Mouse (Mus musculus): ENCODE measurements around the gene Igsf6. TPM values are rescaled to one million over a fixed set of nuclear protein-coding genes. Genes with fewer than 3 reads are reported as not detected.

Igsf6 gene
- 1 to 10 TPM in 1 of 2 experiments, under 1 TPM in 1; 0.98 to 1.5 TPM for total RNA-seq (2021)
- polyA plus RNA-seq (2012; rRNA removed) = 0.76 TPM in 2 replicates
- long read RNA-seq, partial matches to known transcripts = 0 of 3 reads
- long read RNA-seq, other reads (novel, unspliced or antisense) = 0 of 3 reads

GRCm38 (mm10) chr7:121074281-121074680, at the start of gene Igsf6:
Gene Igsf6, minus strand, starts transcription at chr7:121074572.
- Histone ChIP-seq H3K79me2 (replicated peaks; ENCODE audit: control insufficient read depth, insufficient read depth, low read length) (0 out of 2 replicates have a peak, but pooled peaks cover 1% of the 10 kb centered on the region), H3K4me3 (no peak within 1 kb of the TSS; the same call in 1 of the 2 replicates), H3K9ac (ENCODE audit: low read depth, low read length) (peak within 1 kb of the TSS; percentile 34; the same call in 1 of the 2 replicates), H3K27me3 (ENCODE audit: control insufficient read depth, insufficient read depth, low read length) (no peaks in the 10 kb centered on the region), H3K27ac (peak within 1 kb of the TSS; percentile 78), H3K36me3 (ENCODE audit: control insufficient read depth, insufficient read depth, low read length) (peaks cover 11% of the 10 kb centered on the region), H3K4me1 (ENCODE audit: control insufficient read depth, insufficient read depth, low read length) (peaks cover 24% of the 10 kb centered on the region)
- intact Hi-C loops (cut with DNase I) = loop anchor here (5.0 to 10.0 kb wide), 3 partner anchors 37 to 571 kb away; partner anchors contain the start of genes Cdr2 and Mfsd13b
- TF ChIP-seq POLR2A (IDR thresholded peaks at IDR 0.05; ENCODE audit: insufficient read depth, low read depth, low read length) = no peak
- no peak for TF ChIP-seq EP300 (IDR thresholded peaks at IDR 0.05; ENCODE audit: insufficient read depth, low read depth, low read length)
- TF ChIP-seq CTCF (IDR thresholded peaks at IDR 0.05) = no peak
- WGBS = 27% methylated on average over 11 of the region's 11 CpGs
- DNase-seq = peak; percentile 52 to 58

- H3K4me1 ChIP-seq (ENCODE audit: control insufficient read depth, insufficient read depth, low read length) = peaks cover 2% of the 10 kb centered on the region
- peak; percentile 80 to 86 for DNase-seq
- intact Hi-C loops (cut with DNase I) = loop anchor here (1.0 to 2.0 kb wide), 3 partner anchors 42 to 277 kb away; partner anchors contain the start of gene Eef2k
- H3K27ac ChIP-seq = no peak overlapping the region
- H3K79me2 ChIP-seq (replicated peaks; ENCODE audit: control insufficient read depth, insufficient read depth, low read length) = no peaks in the 10 kb centered on the region
- no peak overlapping the region for H3K9ac ChIP-seq (ENCODE audit: low read depth, low read length)
- TF ChIP-seq CTCF (IDR thresholded peaks at IDR 0.05) (peak; percentile 95), POLR2A (IDR thresholded peaks at IDR 0.05; ENCODE audit: insufficient read depth, low read depth, low read length) (no peak), EP300 (IDR thresholded peaks at IDR 0.05; ENCODE audit: insufficient read depth, low read depth, low read length) (peak; percentile 91)
- H3K36me3 ChIP-seq (ENCODE audit: control insufficient read depth, insufficient read depth, low read length) = no peaks in the 10 kb centered on the region
- H3K27me3 ChIP-seq (ENCODE audit: control insufficient read depth, insufficient read depth, low read length) = no peaks in the 10 kb centered on the region
- WGBS = 11% methylated on average over 10 of the region's 10 CpGs
- no peak overlapping the region for H3K4me3 ChIP-seq
Measured at GRCm38 (mm10) chr7:121120143-121120818, 45.9 kb upstream of the Igsf6 start.

GRCm38 (mm10) chr7:121111762-121112161, 37.4 kb upstream of the Igsf6 start:
- Histone ChIP-seq H3K27me3 (ENCODE audit: control insufficient read depth, insufficient read depth, low read length) (no peaks in the 10 kb centered on the region), H3K9ac (ENCODE audit: low read depth, low read length) (no peak overlapping the region), H3K36me3 (ENCODE audit: control insufficient read depth, insufficient read depth, low read length) (peaks cover 6% of the 10 kb centered on the region), H3K4me3 (no peak overlapping the region), H3K79me2 (replicated peaks; ENCODE audit: control insufficient read depth, insufficient read depth, low read length) (no peaks in the 10 kb centered on the region), H3K27ac (peak overlapping the region; percentile 48), H3K4me1 (ENCODE audit: control insufficient read depth, insufficient read depth, low read length) (peaks cover 6% of the 10 kb centered on the region)
- TF ChIP-seq EP300 (IDR thresholded peaks at IDR 0.05; ENCODE audit: insufficient read depth, low read depth, low read length) = no peak
- TF ChIP-seq POLR2A (IDR thresholded peaks at IDR 0.05; ENCODE audit: insufficient read depth, low read depth, low read length) = no peak
- WGBS = 48% methylated on average over 3 of the region's 3 CpGs
- DNase-seq = no peak
- intact Hi-C loops (cut with DNase I) = no loop called here

GRCm38 (mm10) chr7:121111321-121111720, 36.9 kb upstream of the Igsf6 start:
- intact Hi-C loops (cut with DNase I) = no loop called here
- H3K27me3 ChIP-seq (ENCODE audit: control insufficient read depth, insufficient read depth, low read length) = no peaks in the 10 kb centered on the region
- H3K4me3 ChIP-seq = no peak overlapping the region
- no peaks in the 10 kb centered on the region for H3K79me2 ChIP-seq (replicated peaks; ENCODE audit: control insufficient read depth, insufficient read depth, low read length)
- peak overlapping the region; percentile 48 for H3K27ac ChIP-seq
- DNase-seq = no peak
- peaks cover 6% of the 10 kb centered on the region for H3K36me3 ChIP-seq (ENCODE audit: control insufficient read depth, insufficient read depth, low read length)
- no peak overlapping the region for H3K9ac ChIP-seq (ENCODE audit: low read depth, low read length)
- peaks cover 6% of the 10 kb centered on the region for H3K4me1 ChIP-seq (ENCODE audit: control insufficient read depth, insufficient read depth, low read length)
- WGBS = 4% methylated on average over 3 of the region's 3 CpGs
- TF ChIP-seq CTCF (IDR thresholded peaks at IDR 0.05) = no peak
- no peak for TF ChIP-seq POLR2A (IDR thresholded peaks at IDR 0.05; ENCODE audit: insufficient read depth, low read depth, low read length)
- TF ChIP-seq EP300 (IDR thresholded peaks at IDR 0.05; ENCODE audit: insufficient read depth, low read depth, low read length) = no peak

GRCm38 (mm10) chr7:121107851-121108250, 33.5 kb upstream of the Igsf6 start:
- intact Hi-C loops (cut with DNase I) = no loop called here
- no peak overlapping the region for H3K9ac ChIP-seq (ENCODE audit: low read depth, low read length)
- H3K27ac ChIP-seq = peak overlapping the region; percentile 29
- no peak for TF ChIP-seq CTCF (IDR thresholded peaks at IDR 0.05)
- TF ChIP-seq POLR2A (IDR thresholded peaks at IDR 0.05; ENCODE audit: insufficient read depth, low read depth, low read length) = peak; percentile 23; the same call in 1 of the 2 replicates
- peak; percentile 91 for TF ChIP-seq EP300 (IDR thresholded peaks at IDR 0.05; ENCODE audit: insufficient read depth, low read depth, low read length)
- peaks cover 6% of the 10 kb centered on the region for H3K4me1 ChIP-seq (ENCODE audit: control insufficient read depth, insufficient read depth, low read length)
- H3K36me3 ChIP-seq (ENCODE audit: control insufficient read depth, insufficient read depth, low read length) = peaks cover 6% of the 10 kb centered on the region
- 30% methylated on average over 3 of the region's 3 CpGs for WGBS
- no peaks in the 10 kb centered on the region for H3K27me3 ChIP-seq (ENCODE audit: control insufficient read depth, insufficient read depth, low read length)
- H3K79me2 ChIP-seq (replicated peaks; ENCODE audit: control insufficient read depth, insufficient read depth, low read length) = no peaks in the 10 kb centered on the region
- no peak overlapping the region for H3K4me3 ChIP-seq
- DNase-seq = peak in 1 of 2 experiments; percentile 53

All from heart, adult 2 months (tissue).